Mouse (Mus musculus) lung, postnatal 0 days (tissue): Measurements from ENCODE around the gene Stac2. TPM values are rescaled to one million over a fixed set of nuclear protein-coding genes. Genes with fewer than 3 reads are reported as not detected.

ENCODE experiments used
- ATAC-seq: fragments of 200-750 bp; cut with Nextera tagmentation; 2 replicates; pipeline ENCODE4 v1.8.0; 2017; ENCODE audit warnings: moderate library complexity
- DNase-seq: peaks from one replicate; pipeline ENCODE4 v3.0.0-alpha.2; 2016; ENCODE audit warnings: low spot score
- H3K27ac ChIP-seq: fragments of 300-500 bp; sonication (generic); 2 replicates; pipeline ENCODE4 v1.5.1; 2014; ENCODE audit warnings: antibody characterized with exemption, mild to moderate bottlenecking, low read length, mixed read lengths
- H3K27me3 ChIP-seq: fragments of 300-500 bp; sonication (generic); replicated peaks from 2 replicates; pipeline ENCODE4 v1.6.1; 2014; ENCODE audit warnings: low read length, mixed read lengths; ENCODE audit not compliant: insufficient read depth
- H3K36me3 ChIP-seq: fragments of 300-500 bp; sonication (generic); 2 replicates; pipeline ENCODE4 v1.6.1; 2014; ENCODE audit warnings: low read length, mixed read lengths; ENCODE audit not compliant: insufficient read depth
- H3K4me1 ChIP-seq: fragments of 300-500 bp; sonication (generic); 2 replicates; pipeline ENCODE4 v1.6.1; 2014; ENCODE audit warnings: antibody characterized with exemption, low read depth, low read length, mixed read lengths; ENCODE audit not compliant: insufficient read depth
- H3K4me2 ChIP-seq: fragments of 300-500 bp; sonication (generic); replicated peaks from 2 replicates; pipeline ENCODE4 v1.6.1; 2014; ENCODE audit warnings: low read depth, mild to moderate bottlenecking, low read length, moderate library complexity, mixed read lengths
- H3K4me3 ChIP-seq: fragments of 300-500 bp; sonication (generic); 2 replicates; pipeline ENCODE4 v1.5.1; 2014; ENCODE audit warnings: low read depth, low read length
- H3K9ac ChIP-seq: fragments of 300-500 bp; sonication (generic); replicated peaks from 2 replicates; pipeline ENCODE4 v1.6.1; 2014; ENCODE audit warnings: low read depth, mild to moderate bottlenecking
- H3K9me3 ChIP-seq: fragments of 300-500 bp; sonication (generic); 2 replicates; pipeline ENCODE4 v1.6.1; 2016; ENCODE audit warnings: low read length, mixed read lengths
- CTCF ChIP-seq: IDR thresholded peaks from 2 replicates; pipeline ENCODE4 v1.5.1; 2016; ENCODE audit warnings: antibody characterized with exemption, mild to moderate bottlenecking
- EP300 ChIP-seq: IDR thresholded peaks from 2 replicates; pipeline ENCODE4 v1.6.1; 2016; ENCODE audit warnings: antibody characterized with exemption, mild to moderate bottlenecking, control low read depth
- WGBS: fragments of 180-500 bp; shearing (Covaris S2); extraction: QIAGEN DNeasy Blood & Tissue Kit; methylation state at CpG from one replicate; pipeline ENCODE4 v1.1.7; 2014; 5-methylcytosine and 5-hydroxymethylcytosine counted together
- polyA plus RNA-seq: library from polyadenylated mRNA; unstranded; fragments of >200 nt; fragmentation: Nextera tagmentation; extraction: Ambion mirVana; gene quantifications from 2 replicates; pipeline ENCODE4 v1.2.1, GENCODE M21; 2015

Gene Stac2
- polyA plus RNA-seq, 1 experiment from 2014 or later = 0.10 TPM

DNA sequence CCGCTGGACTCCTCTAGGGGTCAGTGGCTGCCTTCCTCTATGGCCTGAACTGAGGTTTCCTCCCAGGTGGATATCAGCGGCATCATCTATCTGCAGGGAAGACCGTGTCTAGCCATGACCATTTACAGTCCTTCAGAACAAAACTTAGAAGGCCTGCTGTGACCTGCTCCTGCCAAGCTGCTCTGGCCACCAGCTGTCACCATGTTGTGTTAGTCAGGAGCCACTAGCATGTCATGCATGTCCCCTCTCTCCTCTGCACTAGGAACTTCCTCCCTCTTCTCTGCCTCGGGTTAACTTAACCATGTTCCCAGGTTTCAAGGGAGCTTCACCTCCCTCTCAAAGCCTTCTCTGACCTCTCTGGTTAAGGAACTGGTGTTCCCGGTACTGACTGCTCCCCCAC lies 53.5 kb downstream of the Stac2 start:
- Histone ChIP-seq H3K27ac (no peak overlapping the region), H3K4me2 (no peak overlapping the region), H3K9me3 (no peaks in the 10 kb centered on the region), H3K4me3 (no peak overlapping the region), H3K36me3 (no peaks in the 10 kb centered on the region), H3K9ac (no peak overlapping the region), H3K27me3 (no peaks in the 10 kb centered on the region), H3K4me1 (peaks cover 8% of the 10 kb centered on the region)
- ATAC-seq (no peak), DNase-seq (peak; percentile 6)
- TF ChIP-seq CTCF (no peak), EP300 (no peak)
- 52% methylated on average over 5 of the region's 5 CpGs for WGBS

GRCm38 (mm10) chr11:97998898-97999608 lies 54.2 kb downstream of the Stac2 start:
- Histone ChIP-seq H3K4me3 (no peak overlapping the region), H3K9me3 (no peaks in the 10 kb centered on the region), H3K4me1 (peaks cover 8% of the 10 kb centered on the region), H3K4me2 (no peak overlapping the region), H3K27ac (no peak overlapping the region), H3K9ac (no peak overlapping the region), H3K36me3 (no peaks in the 10 kb centered on the region), H3K27me3 (no peaks in the 10 kb centered on the region)
- ATAC-seq (no peak), DNase-seq (peak; percentile 5)
- 42% methylated on average over 7 of the region's 7 CpGs for whole genome bisulfite sequencing
- TF ChIP-seq EP300 (no peak), CTCF (no peak)

DNA sequence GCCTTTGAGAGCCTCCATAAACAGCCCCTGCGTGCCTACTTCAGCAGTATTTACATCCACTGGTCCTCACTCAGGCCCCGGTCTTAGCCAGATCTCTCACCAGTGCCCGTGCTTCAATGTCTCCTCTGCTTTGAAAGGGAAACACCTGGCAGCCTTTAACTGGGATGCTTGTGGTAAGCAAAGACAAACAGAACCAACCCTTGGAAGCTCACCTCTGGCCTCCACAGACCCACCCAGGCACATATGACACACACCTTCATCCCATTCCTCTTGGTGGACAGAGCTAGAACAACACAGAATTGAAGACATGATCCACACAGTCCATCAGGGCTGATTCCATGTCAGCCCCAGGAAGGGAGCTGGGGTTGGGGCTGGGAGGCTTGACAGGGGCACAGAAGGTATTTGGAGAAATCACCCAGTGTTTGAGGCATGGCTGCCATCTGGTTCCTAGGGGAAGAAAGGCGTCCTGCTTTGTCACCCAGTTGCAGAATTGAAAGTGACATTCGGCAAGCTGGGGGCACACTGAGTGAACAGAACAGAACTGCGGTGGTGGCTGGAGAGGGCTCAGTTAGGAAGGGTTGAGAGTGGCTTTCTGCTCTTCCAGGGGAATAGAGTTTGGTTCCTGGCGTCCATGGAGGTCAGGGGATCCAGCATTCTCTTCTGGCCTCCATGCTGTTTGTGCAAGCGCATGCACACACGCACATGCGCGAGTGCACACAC lies 55.0 kb downstream of the Stac2 start:
- Histone ChIP-seq H3K9ac (no peak overlapping the region), H3K4me2 (no peak overlapping the region), H3K4me1 (peaks cover 8% of the 10 kb centered on the region), H3K4me3 (no peak overlapping the region), H3K27me3 (no peaks in the 10 kb centered on the region), H3K27ac (no peak overlapping the region), H3K9me3 (no peaks in the 10 kb centered on the region), H3K36me3 (no peaks in the 10 kb centered on the region)
- WGBS = 71% methylated on average over 11 of the region's 11 CpGs
- DNase-seq (peak; percentile 7), ATAC-seq (no peak)
- no peak for TF ChIP-seq CTCF
- no peak for TF ChIP-seq EP300

- no peaks in the 10 kb centered on the region for H3K9me3 ChIP-seq
- no peak overlapping the region for H3K4me3 ChIP-seq
- TF ChIP-seq CTCF (no peak), EP300 (no peak)
- no peaks in the 10 kb centered on the region for H3K27me3 ChIP-seq
- no peak for ATAC-seq
- WGBS = 60% methylated on average over 8 of the region's 8 CpGs
- no peak overlapping the region for H3K9ac ChIP-seq
- no peak overlapping the region for H3K4me2 ChIP-seq
- no peaks in the 10 kb centered on the region for H3K36me3 ChIP-seq
- DNase-seq = peak; percentile 16
- peaks cover 8% of the 10 kb centered on the region for H3K4me1 ChIP-seq
- H3K27ac ChIP-seq = no peak overlapping the region
Observed at GRCm38 (mm10) chr11:97997387-97997960, 55.8 kb downstream of the Stac2 start.

DNA sequence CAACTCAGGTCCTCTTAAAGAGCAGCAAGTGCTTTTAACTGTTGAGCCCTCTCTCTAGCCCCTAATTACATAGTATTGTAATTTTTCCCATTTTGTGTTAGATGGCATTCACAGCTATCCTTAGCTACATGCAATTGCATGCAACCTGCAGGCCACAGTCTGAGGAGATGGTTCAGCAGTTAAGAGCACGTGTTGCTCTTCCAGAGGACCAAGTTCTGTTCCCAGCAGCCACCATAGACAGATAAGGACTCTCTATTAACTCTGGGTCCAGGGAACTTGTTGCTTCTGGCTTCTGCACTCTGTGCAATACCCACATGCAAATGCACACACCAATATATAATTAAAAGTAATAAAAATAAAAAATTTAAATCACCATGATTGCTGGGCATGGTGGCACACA lies 56.6 kb downstream of the Stac2 start:
- TF ChIP-seq CTCF = no peak
- no peak for TF ChIP-seq EP300
- Histone ChIP-seq H3K9me3 (no peaks in the 10 kb centered on the region), H3K4me1 (peaks cover 8% of the 10 kb centered on the region), H3K4me3 (no peak overlapping the region), H3K27me3 (no peaks in the 10 kb centered on the region), H3K9ac (no peak overlapping the region), H3K36me3 (no peaks in the 10 kb centered on the region), H3K4me2 (no peak overlapping the region), H3K27ac (no peak overlapping the region)
- DNase-seq (no peak), ATAC-seq (no peak)
- 60% methylated on average over 1 of the region's 1 CpGs for WGBS

DNA sequence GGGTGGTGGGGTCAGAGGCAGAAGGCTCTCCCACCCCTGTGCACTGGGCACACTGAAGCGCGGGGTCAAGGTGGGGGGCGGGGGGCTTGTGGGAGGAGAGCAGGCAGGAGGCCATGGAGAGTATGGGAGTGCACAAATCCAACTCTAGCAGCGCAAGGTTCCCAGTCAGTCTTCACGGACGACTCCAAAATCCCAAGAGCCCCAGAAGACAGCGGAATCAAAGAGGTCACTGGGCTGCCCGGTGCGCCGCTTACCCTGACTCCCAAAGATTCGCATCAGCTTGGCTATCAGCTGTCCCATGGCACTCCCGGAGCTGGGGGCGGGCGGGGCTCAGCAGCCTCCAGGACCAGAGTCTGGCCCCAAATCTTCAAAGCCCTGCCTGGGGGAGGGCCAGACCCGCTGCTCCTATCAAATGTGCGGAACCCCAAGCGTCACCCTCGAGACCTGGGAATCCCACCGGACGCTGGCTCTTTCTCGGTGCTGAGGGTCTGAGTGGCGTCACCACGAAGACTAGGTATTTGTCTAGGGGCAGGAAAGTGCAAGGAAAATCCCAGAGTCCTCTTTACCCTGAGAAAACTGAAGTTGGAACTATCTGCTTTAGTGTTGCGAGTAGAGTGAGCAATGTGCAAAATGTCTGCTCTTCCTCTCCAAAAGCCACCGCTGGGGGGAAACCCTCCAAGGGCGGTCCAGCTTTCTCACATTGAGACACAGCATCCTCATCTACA lies 57.5 kb downstream of the Stac2 start, which contains the start of gene Arl5c:
Arl5c (minus strand) TSS at position 618 of the 725 bp plus-strand sequence.
- TF ChIP-seq CTCF = peak; percentile 55
- TF ChIP-seq EP300 = no peak
- Histone ChIP-seq H3K9me3 (no peaks in the 10 kb centered on the region), H3K4me3 (peak within 1 kb of the TSS; percentile 41), H3K9ac (peak within 1 kb of the TSS; percentile 43), H3K4me2 (peak within 1 kb of the TSS; percentile 78), H3K27ac (0 out of 2 replicates have a peak within 1 kb of the TSS, but pooled peaks have one; percentile 21), H3K36me3 (no peaks in the 10 kb centered on the region), H3K4me1 (peaks cover 8% of the 10 kb centered on the region), H3K27me3 (no peaks in the 10 kb centered on the region)
- WGBS = under 1% methylated on average over 26 of the region's 26 CpGs
- ATAC-seq = peak; percentile 54
- peak; percentile 67 for DNase-seq
